Mouse (Mus musculus) testis, postnatal 10 days (tissue): ENCODE measurements at regions not wholly inside any gene's neighbourhood (a gene's known extent, or its start where the extent isn't known, plus 50 kb on each side); places are given as distances from the start of the nearest gene placed in this dataset.

Experiments used
- DNase-seq: peaks from one replicate; pipeline ENCODE4 v3.0.0; 2021; ENCODE audit warnings: low spot score

GRCm38 (mm10) chr4:31827266-31827665, 136.6 kb upstream of the Map3k7 start:
- peak; percentile 61 for DNase-seq

DNA sequence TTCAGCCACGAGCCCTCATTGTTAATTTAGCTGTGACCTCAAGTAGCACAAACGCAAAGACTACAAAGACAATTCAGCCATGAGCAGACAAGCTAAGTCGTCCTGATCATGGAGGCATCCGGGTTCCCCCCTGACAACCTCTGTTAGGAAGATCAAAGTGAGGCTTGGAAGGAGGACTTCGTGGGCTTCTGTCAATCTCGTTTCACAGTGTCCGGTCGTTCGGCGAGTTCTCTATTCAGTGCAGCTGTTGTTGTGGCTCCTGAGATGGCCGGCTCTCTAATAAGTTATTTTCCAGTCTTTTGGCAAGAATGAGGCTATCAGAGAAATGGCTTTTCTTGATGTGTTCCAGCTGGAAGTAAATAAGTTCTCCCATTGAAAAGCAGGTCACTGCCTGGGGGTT, 133.7 kb upstream of the Map3k7 start:
- no peak for DNase-seq

DNA sequence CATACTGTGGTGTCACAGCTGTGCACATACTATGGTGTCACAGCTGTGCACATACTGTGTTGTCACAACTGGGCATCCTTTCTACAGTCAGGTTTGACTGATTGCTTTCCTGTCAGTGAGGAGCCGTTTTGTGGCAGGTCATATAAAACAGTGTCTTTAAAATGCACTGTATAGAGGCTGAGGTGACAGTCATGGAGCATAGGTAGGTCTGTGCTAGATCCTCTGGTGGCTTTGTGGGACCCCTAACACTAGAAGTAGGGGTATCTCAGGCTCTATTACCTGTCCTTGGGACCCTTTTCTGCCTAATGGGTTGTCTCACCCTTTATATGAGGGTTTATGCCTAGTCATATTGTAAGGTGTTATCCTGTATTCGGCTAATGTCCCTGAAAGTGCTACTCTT, 132.4 kb upstream of the Map3k7 start:
- no peak for DNase-seq

DNA sequence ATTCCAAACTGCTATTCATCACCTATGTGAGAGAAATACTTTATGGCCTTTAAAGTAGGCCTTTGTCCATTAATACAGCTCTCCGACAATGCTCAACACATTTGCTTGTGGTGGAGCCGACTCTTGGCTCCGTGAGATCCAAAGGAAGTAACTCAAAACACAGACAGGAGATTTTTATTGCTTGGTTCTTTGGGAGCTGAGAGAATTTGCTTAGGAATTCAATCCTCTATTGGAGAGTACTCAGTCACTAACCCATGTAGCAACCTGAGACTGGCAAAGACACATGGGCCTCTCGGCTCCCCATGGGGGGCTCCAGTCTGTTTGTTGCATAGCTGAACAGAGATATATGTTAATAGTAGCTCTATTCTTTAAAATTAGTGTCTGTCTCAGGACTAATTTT, 130.1 kb upstream of the Map3k7 start:
- no peak for DNase-seq

DNA sequence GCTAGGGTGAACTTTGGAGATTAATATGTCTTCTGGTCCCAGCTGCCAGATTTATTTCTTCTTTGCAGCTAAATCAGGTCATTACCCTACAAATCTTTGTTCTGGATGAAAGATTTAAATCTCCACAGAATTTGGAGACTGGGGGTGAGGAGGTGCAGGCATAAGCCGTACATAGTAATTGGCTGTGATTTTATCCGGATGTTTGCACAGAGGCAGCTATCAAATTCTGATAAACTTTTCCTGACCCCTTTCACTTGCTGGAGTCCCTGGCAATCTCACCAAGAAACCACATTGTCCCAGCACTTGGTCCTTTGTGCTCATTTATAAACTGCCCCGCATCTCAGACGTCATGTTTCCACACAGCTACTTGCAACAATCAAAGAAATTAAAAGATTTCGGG, 128.8 kb upstream of the Map3k7 start:
- DNase-seq = no peak

DNA sequence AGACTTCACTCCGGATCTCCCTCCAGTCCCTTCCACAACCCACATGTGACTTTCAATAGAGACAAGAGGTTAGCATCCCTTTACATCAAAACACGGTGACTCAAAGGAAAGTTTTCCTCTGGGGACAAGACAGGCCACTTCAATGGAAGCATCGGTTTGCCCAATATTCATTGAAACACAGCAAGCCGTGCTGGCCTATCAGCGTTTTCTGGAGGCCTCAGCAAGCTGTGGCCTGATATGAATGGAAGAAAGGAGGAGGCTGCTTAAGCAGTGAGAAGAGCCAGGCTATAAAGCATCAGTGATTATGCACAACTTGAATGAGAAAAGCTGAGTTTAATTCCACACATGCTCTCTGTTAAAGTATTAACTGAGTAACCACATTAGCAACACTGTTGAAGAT, 125.3 kb upstream of the Map3k7 start:
- no peak for DNase-seq

- no peak for DNase-seq
Observed at GRCm38 (mm10) chr4:31849763-31850162, 114.1 kb upstream of the Map3k7 start.

DNA sequence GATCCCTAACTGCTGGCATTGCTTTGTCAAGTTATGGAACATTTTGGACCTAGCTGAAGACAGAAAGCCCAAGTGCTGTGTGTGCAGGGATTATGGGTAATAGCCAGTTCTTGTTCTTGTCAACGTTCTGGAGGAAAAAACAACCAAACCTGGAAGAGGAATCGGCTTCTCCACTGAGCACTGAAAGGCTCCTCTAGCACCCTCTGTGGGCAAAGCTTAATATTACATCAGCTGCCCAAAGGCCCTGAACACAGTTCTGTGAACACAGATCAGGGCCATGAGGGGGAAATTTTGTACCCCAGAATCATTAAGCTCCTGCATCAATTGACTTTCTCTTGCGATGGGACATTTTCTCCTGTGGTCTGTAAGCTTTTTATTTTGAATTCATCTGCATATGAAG, 112.9 kb upstream of the Map3k7 start:
- DNase-seq = peak; percentile 48

DNA sequence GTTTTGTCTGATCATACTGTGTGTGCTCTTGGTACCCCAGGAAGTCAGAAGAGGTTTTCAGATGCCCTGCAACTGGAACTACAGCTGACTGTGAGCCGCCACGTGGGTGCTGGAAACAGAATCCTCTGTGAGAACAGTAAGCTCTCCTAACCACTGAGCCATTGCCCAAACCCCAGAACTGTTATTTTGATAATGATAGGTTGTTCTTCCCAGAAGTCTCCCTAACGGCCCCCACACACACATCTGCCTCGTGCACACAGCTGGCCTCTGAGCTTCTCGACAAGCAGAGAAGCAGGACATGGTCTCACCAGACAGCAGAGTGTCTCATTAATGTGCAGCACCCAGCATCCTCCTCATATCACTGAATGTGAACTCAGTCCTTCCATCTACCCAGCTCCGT, 110.0 kb upstream of the Map3k7 start:
- no peak for DNase-seq

DNA sequence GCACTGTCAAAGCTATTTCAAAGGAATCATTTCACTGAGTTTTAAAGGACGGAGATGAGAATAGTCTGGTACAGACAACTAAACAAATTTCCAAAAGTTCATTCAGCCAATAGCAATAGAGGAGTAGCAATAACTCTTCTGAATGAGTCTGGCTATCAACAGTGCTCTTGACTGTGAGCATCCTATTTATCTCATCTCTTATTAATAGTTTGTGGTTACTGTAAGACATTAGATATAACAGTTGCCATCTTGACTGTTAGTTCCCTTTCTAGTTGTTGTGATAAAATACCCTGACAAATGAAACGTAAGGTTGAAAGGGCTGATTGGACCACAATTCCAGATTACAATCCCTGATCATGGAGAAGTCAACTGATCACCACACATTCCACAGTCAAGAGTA, 103.5 kb upstream of the Map3k7 start:
- no peak for DNase-seq

GRCm38 (mm10) chr4:31861172-31861571, 102.7 kb upstream of the Map3k7 start:
- no peak for DNase-seq

- no peak for DNase-seq
Observed at GRCm38 (mm10) chr4:31872985-31873983, 90.6 kb upstream of the Map3k7 start.

- no peak for DNase-seq
Observed at GRCm38 (mm10) chr4:31877389-31877788, 86.5 kb upstream of the Map3k7 start.

DNA sequence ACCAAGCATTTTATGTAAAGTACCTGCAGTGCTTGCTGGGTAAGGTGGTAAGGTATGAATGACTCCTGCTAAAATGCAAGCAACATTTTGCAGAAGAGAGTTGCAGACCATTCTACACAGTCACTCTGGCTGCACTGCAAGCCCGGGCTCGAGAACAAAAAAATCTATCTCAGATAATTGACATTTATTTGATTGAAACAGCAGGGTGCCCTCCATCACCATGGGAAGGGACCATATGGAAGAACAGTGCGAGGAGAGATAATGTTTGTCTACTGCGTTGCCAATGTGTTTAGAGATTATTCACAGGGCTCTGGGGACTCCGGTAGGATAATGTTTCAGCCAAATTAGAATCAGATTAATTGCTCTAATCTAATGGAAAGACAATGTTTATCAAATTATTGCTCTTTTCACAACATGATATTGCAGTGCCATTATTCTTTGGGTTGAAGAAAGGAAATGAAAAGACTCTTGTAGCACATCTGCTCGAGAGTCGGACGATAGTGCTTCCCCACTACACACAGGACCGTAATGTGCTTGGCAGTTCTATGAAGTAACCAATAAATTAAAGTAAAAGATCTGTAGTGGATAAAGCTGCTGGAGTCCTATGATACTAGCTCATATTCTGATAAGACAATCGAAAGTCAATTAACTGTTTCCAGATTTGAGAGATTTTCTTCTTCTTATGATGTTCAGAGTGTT, 85.3 kb upstream of the Map3k7 start:
- DNase-seq = no peak

- DNase-seq = no peak
Observed at GRCm38 (mm10) chr4:31879192-31879585, 84.7 kb upstream of the Map3k7 start.

DNA sequence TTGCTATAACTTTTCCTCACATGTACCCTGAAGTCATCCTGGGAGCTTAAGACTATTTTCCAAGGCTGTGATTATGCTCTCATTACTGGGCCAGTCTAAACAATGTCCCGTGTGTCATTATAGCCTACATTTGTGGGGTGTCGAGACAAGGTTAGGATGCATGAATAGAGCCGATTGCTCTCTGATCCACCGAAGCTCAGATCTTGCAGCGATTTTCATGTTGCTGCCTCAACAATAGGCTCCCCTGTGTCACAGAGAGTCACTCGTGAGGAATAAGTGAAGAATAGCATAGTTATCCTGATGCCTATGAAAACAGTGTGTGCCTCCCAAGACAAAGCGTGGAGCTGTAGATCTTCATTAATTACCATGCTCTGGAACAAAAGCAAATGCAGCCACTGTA, 83.7 kb upstream of the Map3k7 start:
- no peak for DNase-seq

DNA sequence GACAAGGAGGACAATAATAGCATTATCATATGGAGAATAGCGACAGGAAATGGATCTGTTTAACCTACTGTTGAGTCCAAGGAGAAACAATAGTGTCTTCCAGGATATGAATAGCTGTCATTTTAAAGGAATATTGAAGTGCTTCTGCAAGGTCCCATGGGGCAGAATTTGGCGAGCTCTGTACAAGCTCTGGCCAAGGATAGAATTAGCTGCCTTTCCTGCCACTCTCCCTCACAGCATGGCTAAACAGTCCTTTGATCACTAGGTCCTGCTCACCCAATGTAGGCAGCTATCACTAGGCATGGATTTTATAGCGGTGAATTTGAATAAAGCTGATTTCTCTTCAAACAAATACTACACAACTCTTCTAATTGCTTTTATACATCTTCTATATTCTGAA, 74.2 kb upstream of the Map3k7 start:
- no peak for DNase-seq

DNA sequence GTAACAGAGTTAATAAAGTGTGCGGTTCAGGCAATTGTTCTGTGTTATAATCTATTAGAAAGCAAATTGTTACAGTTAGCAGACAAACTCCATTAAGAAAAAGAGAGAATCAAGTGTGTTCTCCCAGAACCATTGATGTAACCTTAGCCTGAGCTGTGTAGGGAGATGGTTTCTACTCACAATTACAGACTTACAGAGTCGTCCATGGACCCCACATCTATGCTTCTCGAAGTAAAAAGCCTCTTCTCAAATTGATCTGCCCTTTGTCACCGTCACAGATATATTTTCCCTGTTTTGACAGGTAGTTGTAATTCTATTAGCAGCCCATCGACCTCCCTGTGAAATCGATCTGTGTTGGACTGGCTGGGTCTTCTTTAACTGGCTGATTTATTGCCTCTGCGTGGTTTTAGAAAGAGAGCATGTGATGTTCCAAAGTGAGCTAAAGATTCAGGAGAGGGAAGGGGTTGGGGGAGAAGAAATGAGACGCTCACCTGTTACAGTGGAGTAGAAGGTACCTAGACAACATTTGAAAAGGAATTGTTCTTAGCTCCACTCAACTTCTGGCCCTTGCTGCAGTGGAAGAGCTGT, 54.7 kb upstream of the Map3k7 start:
- DNase-seq = no peak
